Mouse (Mus musculus): ENCODE results near the gene a.

DNA sequence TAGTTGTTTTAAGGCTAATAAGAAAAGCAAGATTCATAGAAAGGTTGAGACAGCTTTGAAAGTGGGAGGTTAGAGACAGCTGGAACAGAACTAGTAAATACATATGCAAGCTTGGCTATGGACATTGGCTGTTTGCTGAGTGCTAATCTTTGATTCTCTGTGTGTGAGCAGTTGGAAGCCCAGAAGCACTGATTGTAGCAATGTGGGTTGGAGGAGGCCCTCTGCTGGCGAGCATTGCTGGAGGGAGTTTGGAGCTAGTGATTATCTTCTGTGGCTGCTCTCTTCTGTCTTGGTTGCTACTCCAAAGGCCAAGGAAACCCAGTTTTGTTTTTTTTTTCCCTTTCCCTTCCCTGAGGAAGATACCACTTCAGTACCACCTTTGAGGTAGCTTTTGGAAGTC is 26.6 kb downstream of the a start:
- TF ChIP-seq POLR2A (IDR thresholded peaks at IDR 0.05; ENCODE audit: insufficient read depth, low read length) (no peak), CTCF (IDR thresholded peaks at IDR 0.05; ENCODE audit: low read depth, low read length) (peak; percentile 53), EP300 (IDR thresholded peaks at IDR 0.05; ENCODE audit: insufficient read depth, low read depth, low read length) (no peak)

All from ES-Bruce4 (cell line).